Mouse (Mus musculus) left cerebral cortex, adult 18-20 months (tissue): ENCODE results near the gene Enox1. TPM values are rescaled to one million over a fixed set of nuclear protein-coding genes. Genes with fewer than 3 reads are reported as not detected.

Experiments used
- total RNA-seq, 2 experiments: library from RNA; stranded (reverse); gene quantifications; 2 replicates each; pipeline ENCODE4 v1.2.3; 2021

Enox1 gene
- total RNA-seq, 2 experiments from 2014 or later: 43.8 to 44.9 TPM

Other genes starting within 250 kb of the Enox1 start
- 1 to 10 TPM; 1.3 to 1.9 TPM for gene Ccdc122, start 120.0 kb upstream of the Enox1 start, total RNA-seq
- gene Lacc1, start 119.9 kb upstream of the Enox1 start, total RNA-seq: 1 to 10 TPM; 4.5 to 5.3 TPM